Mouse (Mus musculus) G1E (cell line): Measurements from ENCODE around the gene Ptchd4.

Experiments
- CTCF ChIP-seq: IDR thresholded peaks from 2 replicates; pipeline ENCODE4 v1.5.1; 2012; ENCODE audit warnings: low read depth, low read length, inconsistent platforms, mixed read lengths
- GATA1 ChIP-seq: IDR thresholded peaks from 2 replicates; pipeline ENCODE4 v1.6.1; 2012; ENCODE audit warnings: borderline replicate concordance, low read length, inconsistent platforms, mixed read lengths
- GATA2 ChIP-seq: IDR thresholded peaks from 2 replicates; pipeline ENCODE4 v1.6.1; 2012; ENCODE audit warnings: low read depth, low read length, inconsistent platforms, borderline replicate concordance

GRCm38 (mm10) chr17:42393086-42393485, 77.3 kb downstream of the Ptchd4 start:
- TF ChIP-seq CTCF (no peak), GATA1 (no peak), GATA2 (no peak)
